Mouse (Mus musculus) bone marrow macrophage, adult 2 months (primary cell): ENCODE results near the gene Eif2ak4.

Experiments used
- CTCF ChIP-seq: IDR thresholded peaks from 2 replicates; pipeline ENCODE4 v1.5.1; 2012; ENCODE audit warnings: low read depth, mild to moderate bottlenecking, low read length, moderate library complexity
- POLR2A ChIP-seq: IDR thresholded peaks from 2 replicates; pipeline ENCODE4 v1.6.1; 2012; ENCODE audit warnings: mild to moderate bottlenecking, low read depth, low read length, borderline replicate concordance

DNA sequence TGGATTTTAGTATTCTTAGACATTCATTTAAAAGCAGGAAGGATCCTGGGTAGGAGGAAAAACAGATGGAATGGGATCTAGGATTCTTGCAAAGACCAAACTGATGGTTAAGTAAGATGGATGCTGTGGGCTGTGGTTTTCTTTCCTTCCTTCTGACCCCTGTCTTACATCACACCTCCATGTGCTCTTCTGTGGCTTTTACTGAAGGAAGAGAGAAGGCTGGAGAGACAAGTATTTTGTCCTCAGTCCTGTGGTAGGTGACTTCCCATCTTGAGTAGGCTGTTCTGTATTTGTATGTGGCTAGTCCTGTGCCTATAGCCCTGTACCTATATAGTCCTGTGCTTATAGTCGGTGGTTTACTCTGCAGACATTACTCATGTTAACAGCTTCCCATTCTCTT is 12.9 kb upstream of the Eif2ak4 start:
- TF ChIP-seq CTCF (no peak), POLR2A (no peak)
